Mouse (Mus musculus) stomach, postnatal 0 days (tissue): Measurements from ENCODE around the gene Ascl2. TPM values are rescaled to one million over a fixed set of nuclear protein-coding genes. Genes with fewer than 3 reads are reported as not detected.

Experiments used
- ATAC-seq: fragments of 200-750 bp; cut with Nextera tagmentation; 2 replicates; pipeline ENCODE4 v1.8.0; 2017; ENCODE audit not compliant: low FRiP score, low TSS enrichment
- DNase-seq: peaks from one replicate; pipeline ENCODE4 v3.0.0-alpha.2; 2016; ENCODE audit warnings: low spot score
- H3K27ac ChIP-seq: fragments of 300-500 bp; sonication (generic); replicated peaks from 2 replicates; pipeline ENCODE4 v1.5.1; 2014; ENCODE audit warnings: mild to moderate bottlenecking, control low read depth
- H3K27me3 ChIP-seq: fragments of 300-500 bp; sonication (generic); 2 replicates; pipeline ENCODE4 v1.6.1; 2014; ENCODE audit warnings: low read length; ENCODE audit not compliant: control insufficient read depth, insufficient read depth
- H3K36me3 ChIP-seq: fragments of 300-500 bp; sonication (generic); 2 replicates; pipeline ENCODE4 v1.6.1; 2014; ENCODE audit warnings: low read length, mixed read lengths; ENCODE audit not compliant: control insufficient read depth, insufficient read depth
- H3K4me1 ChIP-seq: fragments of 300-500 bp; sonication (generic); replicated peaks from 2 replicates; pipeline ENCODE4 v1.6.1; 2014; ENCODE audit warnings: antibody characterized with exemption; ENCODE audit not compliant: control insufficient read depth, insufficient read depth
- H3K4me2 ChIP-seq: fragments of 300-500 bp; sonication (generic); replicated peaks from 2 replicates; pipeline ENCODE4 v1.6.1; 2014; ENCODE audit warnings: low read depth, mild to moderate bottlenecking, control low read depth, moderate library complexity
- H3K4me3 ChIP-seq: fragments of 300-500 bp; sonication (generic); 2 replicates; pipeline ENCODE4 v1.5.1; 2014; ENCODE audit warnings: low read depth, low read length, control low read depth
- H3K9ac ChIP-seq: fragments of 300-500 bp; sonication (generic); 2 replicates; pipeline ENCODE4 v1.6.1; 2014; ENCODE audit warnings: mild to moderate bottlenecking, low read length, control low read depth, mixed read lengths
- H3K9me3 ChIP-seq: fragments of 300-500 bp; sonication (generic); 2 replicates; pipeline ENCODE4 v1.6.1; 2016; ENCODE audit warnings: low read length; ENCODE audit not compliant: control insufficient read depth
- CTCF ChIP-seq: IDR thresholded peaks from 2 replicates; pipeline ENCODE4 v1.5.1; 2016; ENCODE audit warnings: antibody characterized with exemption, low read depth, mild to moderate bottlenecking, moderate library complexity
- EP300 ChIP-seq: optimal IDR thresholded peaks from 2 replicates; pipeline ENCODE3; 2016; ENCODE audit warnings: antibody characterized with exemption
- WGBS: fragments of 180-500 bp; shearing (Covaris S2); extraction: QIAGEN DNeasy Blood & Tissue Kit; methylation state at CpG from one replicate; pipeline ENCODE4 v1.1.7; 2014; 5-methylcytosine and 5-hydroxymethylcytosine counted together
- polyA plus RNA-seq: library from polyadenylated mRNA; unstranded; fragments of >200 nt; fragmentation: Nextera tagmentation; extraction: Ambion mirVana; gene quantifications from 2 replicates; pipeline ENCODE4 v1.2.1, GENCODE M21; 2015

Gene Ascl2
- polyA plus RNA-seq, 1 experiment from 2014 or later, result 4.5 TPM

- H3K4me1 ChIP-seq, result peaks cover 28% of the 10 kb centered on the region
- 44% methylated on average over 8 of the region's 8 CpGs for WGBS
These were observed 44.5 kb upstream of the Ascl2 start for GRCm38 (mm10) chr7:143013420-143014178.

GRCm38 (mm10) chr7:143012230-143012875 lies 43.3 kb upstream of the Ascl2 start:
- no peaks in the 10 kb centered on the region for H3K36me3 ChIP-seq
- H3K4me3 ChIP-seq, result no peak overlapping the region
- H3K9me3 ChIP-seq, result no peaks in the 10 kb centered on the region
- DNase-seq (peak; percentile 34), ATAC-seq (no peak)
- H3K9ac ChIP-seq, result no peak overlapping the region
- no peak for TF ChIP-seq CTCF
- TF ChIP-seq EP300, result no peak
- WGBS, result 41% methylated on average over 5 of the region's 5 CpGs
- H3K27me3 ChIP-seq, result no peaks in the 10 kb centered on the region
- peaks cover 32% of the 10 kb centered on the region for H3K4me1 ChIP-seq
- no peak overlapping the region for H3K4me2 ChIP-seq
- peak overlapping the region; percentile 49 for H3K27ac ChIP-seq

More at GRCm38 (mm10) chr7:143013420-143014178, 44.5 kb upstream of the Ascl2 start:
- no peaks in the 10 kb centered on the region for H3K36me3 ChIP-seq
- H3K9ac ChIP-seq, result 0 out of 2 replicates have a peak overlapping the region, but pooled peaks have one; percentile 27
- H3K9me3 ChIP-seq, result no peaks in the 10 kb centered on the region
- H3K27ac ChIP-seq, result peak overlapping the region; percentile 46
- H3K27me3 ChIP-seq, result no peaks in the 10 kb centered on the region
- no peak overlapping the region for H3K4me3 ChIP-seq
- no peak overlapping the region for H3K4me2 ChIP-seq
- ATAC-seq, result peak; percentile 57; the same call in 1 of the 2 replicates
- peak; percentile 61 for DNase-seq
- TF ChIP-seq EP300 (no peak), CTCF (no peak)

- DNase-seq (no peak), ATAC-seq (no peak)
- no peaks in the 10 kb centered on the region for H3K36me3 ChIP-seq
- no peak overlapping the region for H3K27ac ChIP-seq
- H3K27me3 ChIP-seq, result no peaks in the 10 kb centered on the region
- 74% methylated on average over 1 of the region's 1 CpGs for WGBS
- H3K4me2 ChIP-seq, result no peak overlapping the region
- no peaks in the 10 kb centered on the region for H3K9me3 ChIP-seq
- peaks cover 25% of the 10 kb centered on the region for H3K4me1 ChIP-seq
- no peak for TF ChIP-seq EP300
- no peak for TF ChIP-seq CTCF
- no peak overlapping the region for H3K9ac ChIP-seq
- H3K4me3 ChIP-seq, result no peak overlapping the region
These were observed 42.2 kb upstream of the Ascl2 start for GRCm38 (mm10) chr7:143011226-143011625.

- Histone ChIP-seq H3K4me3 (no peak overlapping the region), H3K27ac (peak overlapping the region; percentile 85; the same call in 1 of the 2 replicates), H3K4me2 (no peak overlapping the region), H3K36me3 (no peaks in the 10 kb centered on the region), H3K4me1 (peaks cover 19% of the 10 kb centered on the region), H3K9me3 (no peaks in the 10 kb centered on the region), H3K27me3 (no peaks in the 10 kb centered on the region), H3K9ac (no peak overlapping the region)
- no peak for ATAC-seq
- no peak for DNase-seq
- TF ChIP-seq CTCF (no peak), EP300 (no peak)
- WGBS, result 88% methylated on average over 4 of the region's 4 CpGs
These were observed 40.9 kb upstream of the Ascl2 start for GRCm38 (mm10) chr7:143009996-143010395.

- Histone ChIP-seq H3K4me3 (no peak overlapping the region), H3K9ac (no peak overlapping the region), H3K27me3 (no peaks in the 10 kb centered on the region), H3K27ac (peak overlapping the region; percentile 85), H3K4me1 (peaks cover 15% of the 10 kb centered on the region), H3K4me2 (no peak overlapping the region; the same call in 1 of the 2 replicates), H3K36me3 (no peaks in the 10 kb centered on the region), H3K9me3 (no peaks in the 10 kb centered on the region)
- 36% methylated on average over 3 of the region's 4 CpGs for WGBS
- peak; percentile 30; the same call in 1 of the 2 replicates for ATAC-seq
- TF ChIP-seq EP300 (no peak), CTCF (no peak; the same call in 1 of the 2 replicates)
- peak; percentile 44 for DNase-seq
These were observed 40.1 kb upstream of the Ascl2 start for GRCm38 (mm10) chr7:143008996-143009665.
